Mouse (Mus musculus) liver, adult 2 months (tissue): ENCODE measurements around the gene Tmem132a. TPM values are rescaled to one million over a fixed set of nuclear protein-coding genes. Genes with fewer than 3 reads are reported as not detected.
A peak's percentile ranks its signal among the peaks of the same experiment; 100 is the strongest.

Source experiments
- DNase-seq: peaks from one replicate; pipeline ENCODE4 v3.0.0-alpha.2; 2011; ENCODE audit warnings: low read depth, low spot score; ENCODE audit errors: extremely low read depth
- H3K27ac ChIP-seq: fragments of 200-500 bp; replicated peaks from 2 replicates; pipeline ENCODE4 v1.5.1; 2012; ENCODE audit warnings: low read depth, mild to moderate bottlenecking, control low read depth, inconsistent platforms, low read length; ENCODE audit not compliant: insufficient read depth
- H3K27me3 ChIP-seq: fragments of 200-500 bp; 2 replicates; pipeline ENCODE4 v1.6.1; 2012; ENCODE audit warnings: mild to moderate bottlenecking, moderate library complexity, low read length, inconsistent platforms; ENCODE audit not compliant: control insufficient read depth, insufficient read depth
- H3K36me3 ChIP-seq: fragments of 200-500 bp; 2 replicates; pipeline ENCODE4 v1.6.1; 2012; ENCODE audit warnings: low read length, inconsistent platforms; ENCODE audit not compliant: control insufficient read depth, insufficient read depth
- H3K4me1 ChIP-seq: fragments of 200-500 bp; 2 replicates; pipeline ENCODE4 v1.6.1; 2011; ENCODE audit warnings: low read length; ENCODE audit not compliant: control insufficient read depth, insufficient read depth
- H3K4me3 ChIP-seq: fragments of 200-500 bp; 2 replicates; pipeline ENCODE4 v1.5.1; 2011; ENCODE audit warnings: low read depth, mild to moderate bottlenecking, control low read depth, low read length, moderate library complexity; ENCODE audit not compliant: insufficient read depth
- H3K79me2 ChIP-seq: fragments of 200-500 bp; 2 replicates; pipeline ENCODE4 v1.6.1; 2012; ENCODE audit warnings: inconsistent platforms, mild to moderate bottlenecking, low read length, moderate library complexity; ENCODE audit not compliant: control insufficient read depth, insufficient read depth
- H3K9ac ChIP-seq: fragments of 200-500 bp; 2 replicates; pipeline ENCODE4 v1.6.1; 2012; ENCODE audit warnings: low read depth, mild to moderate bottlenecking, control low read depth, inconsistent platforms, low read length
- CTCF ChIP-seq: fragments of 200-500 bp; IDR thresholded peaks from 2 replicates; pipeline ENCODE4 v1.5.1; 2011; ENCODE audit warnings: low read depth, low read length, control low read depth
- POLR2A ChIP-seq: fragments of 200-500 bp; IDR thresholded peaks from 2 replicates; pipeline ENCODE4 v1.6.1; 2011; ENCODE audit warnings: low read length, control low read depth; ENCODE audit not compliant: insufficient read depth; ENCODE audit errors: extremely low read depth
- WGBS: fragments of 180-500 bp; shearing (Covaris S2); methylation state at CpG from one replicate; pipeline ENCODE4 v1.1.7; 2018; 5-methylcytosine and 5-hydroxymethylcytosine counted together
- polyA plus RNA-seq: library from polyadenylated mRNA; depleted of rRNA; stranded (reverse); fragments of >200 nt; gene quantifications from 2 replicates; pipeline ENCODE4 v1.2.3, GENCODE M21; 2012
- total RNA-seq: library from RNA; depleted of rRNA; stranded (reverse); fragments of >200 nt; gene quantifications from 2 replicates; pipeline ENCODE4 v1.2.3, GENCODE M21; 2014

The Tmem132a gene
- total and polyA plus RNA-seq, 2 experiments, result 0.18 to 0.75 TPM

- Histone ChIP-seq H3K9ac (no peak overlapping the region), H3K4me1 (peaks cover 11% of the 10 kb centered on the region), H3K4me3 (no peak overlapping the region), H3K27ac (0 out of 2 replicates have a peak overlapping the region, but pooled peaks have one; percentile 6), H3K79me2 (no peaks in the 10 kb centered on the region), H3K36me3 (no peaks in the 10 kb centered on the region), H3K27me3 (no peaks in the 10 kb centered on the region)
- no peak for TF ChIP-seq POLR2A
- no peak for TF ChIP-seq CTCF
- 76% methylated on average over 4 of the region's 4 CpGs for WGBS
- peak; percentile 81 for DNase-seq
These were observed 47.2 kb downstream of the Tmem132a start for GRCm38 (mm10) chr19:10822534-10822933.

- Histone ChIP-seq H3K9ac (no peak overlapping the region), H3K4me1 (peaks cover 11% of the 10 kb centered on the region), H3K36me3 (no peaks in the 10 kb centered on the region), H3K79me2 (no peaks in the 10 kb centered on the region), H3K4me3 (no peak overlapping the region), H3K27me3 (no peaks in the 10 kb centered on the region), H3K27ac (no peak overlapping the region)
- DNase-seq, result no peak
- TF ChIP-seq CTCF, result no peak
- TF ChIP-seq POLR2A, result no peak
- WGBS, result 87% methylated on average over 7 of the region's 7 CpGs
These were observed 48.4 kb downstream of the Tmem132a start for GRCm38 (mm10) chr19:10821319-10821718.

- H3K4me1 ChIP-seq, result peaks cover 8% of the 10 kb centered on the region
- WGBS, result 63% methylated on average over 17 of the region's 17 CpGs
- no peak for DNase-seq
- no peak overlapping the region for H3K27ac ChIP-seq
- no peak overlapping the region for H3K4me3 ChIP-seq
- no peaks in the 10 kb centered on the region for H3K36me3 ChIP-seq
- no peaks in the 10 kb centered on the region for H3K27me3 ChIP-seq
- no peak for TF ChIP-seq CTCF
- no peak for TF ChIP-seq POLR2A
- no peak overlapping the region for H3K9ac ChIP-seq
- H3K79me2 ChIP-seq, result no peaks in the 10 kb centered on the region
These were observed 51.4 kb downstream of the Tmem132a start for GRCm38 (mm10) chr19:10818217-10818946.

GRCm38 (mm10) chr19:10816462-10816861, 53.3 kb downstream of the Tmem132a start:
- Histone ChIP-seq H3K4me1 (no peaks in the 10 kb centered on the region), H3K79me2 (no peaks in the 10 kb centered on the region), H3K36me3 (no peaks in the 10 kb centered on the region), H3K9ac (no peak overlapping the region), H3K4me3 (no peak overlapping the region), H3K27ac (no peak overlapping the region), H3K27me3 (no peaks in the 10 kb centered on the region)
- DNase-seq, result no peak
- no peak for TF ChIP-seq CTCF
- 90% methylated on average over 2 of the region's 2 CpGs for WGBS

GRCm38 (mm10) chr19:10815871-10816270, 53.9 kb downstream of the Tmem132a start:
- no peaks in the 10 kb centered on the region for H3K27me3 ChIP-seq
- no peak overlapping the region for H3K9ac ChIP-seq
- 85% methylated on average over 6 of the region's 6 CpGs for WGBS
- no peaks in the 10 kb centered on the region for H3K79me2 ChIP-seq
- H3K36me3 ChIP-seq, result no peaks in the 10 kb centered on the region
- no peaks in the 10 kb centered on the region for H3K4me1 ChIP-seq
- no peak for DNase-seq
- H3K4me3 ChIP-seq, result no peak overlapping the region
- TF ChIP-seq POLR2A, result no peak
- TF ChIP-seq CTCF, result no peak
- H3K27ac ChIP-seq, result no peak overlapping the region

GRCm38 (mm10) chr19:10813905-10814304, 55.8 kb downstream of the Tmem132a start:
- no peaks in the 10 kb centered on the region for H3K79me2 ChIP-seq
- H3K36me3 ChIP-seq, result no peaks in the 10 kb centered on the region
- WGBS, result 77% methylated on average over 7 of the region's 7 CpGs
- H3K27ac ChIP-seq, result no peak overlapping the region
- DNase-seq, result no peak
- no peak overlapping the region for H3K4me3 ChIP-seq
- H3K27me3 ChIP-seq, result no peaks in the 10 kb centered on the region
- H3K9ac ChIP-seq, result no peak overlapping the region
- no peaks in the 10 kb centered on the region for H3K4me1 ChIP-seq
- TF ChIP-seq CTCF (no peak), POLR2A (no peak)
